Mouse (Mus musculus) lung, postnatal 0 days (tissue): ENCODE data around the gene Ift122.

Experiments used
- CTCF ChIP-seq: IDR thresholded peaks from 2 replicates; pipeline ENCODE4 v1.5.1; 2016; ENCODE audit warnings: antibody characterized with exemption, mild to moderate bottlenecking
- EP300 ChIP-seq: IDR thresholded peaks from 2 replicates; pipeline ENCODE4 v1.6.1; 2016; ENCODE audit warnings: antibody characterized with exemption, mild to moderate bottlenecking, control low read depth

GRCm38 (mm10) chr6:115821216-115821993 is 31.9 kb upstream of the Ift122 start:
- no peak for TF ChIP-seq EP300
- no peak for TF ChIP-seq CTCF
